Mouse (Mus musculus): ENCODE results near the gene Catsperb. TPM values are rescaled to one million over a fixed set of nuclear protein-coding genes. Genes with fewer than 3 reads are reported as not detected.
"Not testable (repeated sequence)": the region's sequence is repeated elsewhere in the genome, so short reads cannot be mapped to it uniquely, and the experiment has no call there.

The Catsperb gene
- not detected in 2 replicates for polyA plus RNA-seq (2015; fragmentation: Nextera tagmentation; extraction: Ambion mirVana)

DNA sequence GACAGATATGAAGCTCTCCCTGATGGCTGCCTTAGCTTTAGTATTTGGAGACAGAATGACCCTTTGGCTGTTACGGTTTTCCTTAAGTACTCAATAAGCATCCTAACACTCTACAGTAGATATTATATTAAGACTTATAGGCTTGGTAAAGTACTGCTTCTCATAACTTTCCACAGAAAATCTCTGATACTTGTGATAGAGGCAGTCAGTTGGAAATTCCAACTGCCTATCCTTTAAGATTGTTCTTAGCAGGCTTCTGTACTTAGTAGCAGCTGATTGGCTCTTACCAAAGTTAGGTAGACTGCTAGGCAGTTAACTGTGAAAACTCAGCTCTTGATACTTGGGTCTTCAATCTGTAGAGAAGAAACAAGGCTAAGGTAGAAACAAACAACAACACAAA is at the start of gene Catsperb:
Catsperb (plus strand) TSS at position 301 of the 400 bp plus-strand sequence.
- ATAC-seq (ENCODE audit: low FRiP score, low read depth) = not testable (repeated sequence)
- 70% methylated on average over 1 of the region's 1 CpGs for WGBS

GRCm38 (mm10) chr12:101361468-101361867 is 43.0 kb upstream of the Catsperb start:
- not testable (repeated sequence) for H3K4me1 ChIP-seq (replicated peaks); ATAC-seq (ENCODE audit: low FRiP score, low read depth); H3K27me3 ChIP-seq; H3K36me3 ChIP-seq; H3K4me2 ChIP-seq; H3K4me3 ChIP-seq; H3K9me3 ChIP-seq; H3K9ac ChIP-seq; H3K27ac ChIP-seq (replicated peaks)
- 88% methylated on average over 1 of the region's 1 CpGs for WGBS

More for the DNA sequence above, at the start of gene Catsperb:
- H3K27me3 ChIP-seq; H3K9ac ChIP-seq; H3K27ac ChIP-seq (replicated peaks); H3K4me1 ChIP-seq (replicated peaks); H3K4me3 ChIP-seq; H3K4me2 ChIP-seq; H3K36me3 ChIP-seq; H3K9me3 ChIP-seq: not testable (repeated sequence)

- not testable (repeated sequence) for H3K36me3 ChIP-seq; H3K4me2 ChIP-seq; ATAC-seq (ENCODE audit: low FRiP score, low read depth); H3K9ac ChIP-seq; H3K4me3 ChIP-seq; H3K9me3 ChIP-seq; H3K27ac ChIP-seq (replicated peaks); H3K27me3 ChIP-seq; H3K4me1 ChIP-seq (replicated peaks)
- 100% methylated on average over 1 of the region's 1 CpGs for WGBS
These were observed 23.0 kb upstream of the Catsperb start for GRCm38 (mm10) chr12:101381460-101381859.

GRCm38 (mm10) chr12:101426131-101426530 is 21.7 kb downstream of the Catsperb start:
- Histone ChIP-seq H3K36me3 (no peaks in the 10 kb centered on the region), H3K4me3 (no peak overlapping the region), H3K9ac (no peak overlapping the region), H3K4me1 (replicated peaks) (no peaks in the 10 kb centered on the region), H3K27me3 (no peaks in the 10 kb centered on the region), H3K4me2 (no peak overlapping the region), H3K27ac (replicated peaks) (no peak overlapping the region), H3K9me3 (no peaks in the 10 kb centered on the region)
- 72% methylated on average over 1 of the region's 1 CpGs for WGBS
- ATAC-seq (ENCODE audit: low FRiP score, low read depth) = no peak

DNA sequence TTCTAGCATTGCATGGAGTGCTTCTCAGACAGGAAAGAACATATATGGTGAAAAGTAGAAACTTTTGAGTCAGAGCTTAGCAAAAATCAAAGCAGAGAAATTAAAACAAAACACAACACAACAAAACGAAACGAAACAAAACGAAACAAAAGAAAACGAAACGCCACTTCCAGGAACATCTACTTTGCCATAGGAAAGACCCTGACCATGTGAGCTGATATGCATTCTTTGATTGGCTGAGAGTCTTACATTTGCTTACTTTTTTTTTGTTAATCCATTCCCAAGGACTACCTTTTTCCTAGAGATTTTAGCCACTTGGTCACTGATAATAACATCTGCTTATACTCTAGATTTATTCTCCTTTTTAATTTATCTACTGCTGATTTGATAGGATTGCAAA is 57.6 kb downstream of the Catsperb start:
- Histone ChIP-seq H3K36me3 (no peaks in the 10 kb centered on the region), H3K4me3 (no peak overlapping the region), H3K4me1 (replicated peaks) (no peaks in the 10 kb centered on the region), H3K9me3 (no peaks in the 10 kb centered on the region), H3K4me2 (no peak overlapping the region), H3K9ac (no peak overlapping the region), H3K27me3 (no peaks in the 10 kb centered on the region), H3K27ac (replicated peaks) (no peak overlapping the region)
- WGBS = 94% methylated on average over 5 of the region's 5 CpGs
- no peak for ATAC-seq (ENCODE audit: low FRiP score, low read depth)

DNA sequence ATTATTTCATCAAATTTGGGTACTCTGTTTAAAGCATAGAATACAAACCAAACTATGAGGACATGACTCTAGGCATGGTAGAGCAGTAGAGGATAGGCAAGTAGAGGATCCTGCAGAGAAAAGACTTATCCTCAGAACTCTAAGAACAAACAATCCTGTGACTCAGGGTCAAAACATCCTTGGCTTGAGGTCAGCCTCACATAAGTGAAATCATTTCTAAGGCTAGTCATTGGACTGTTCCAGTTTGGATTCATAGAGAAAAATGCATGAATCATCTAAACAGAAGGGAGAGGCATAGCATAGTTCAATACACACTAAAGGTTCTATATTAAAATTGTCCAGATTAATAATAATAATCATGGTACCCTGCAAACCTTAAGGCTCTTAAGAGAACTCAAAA is 79.1 kb downstream of the Catsperb start:
- Histone ChIP-seq H3K4me2 (no peak overlapping the region), H3K27ac (replicated peaks) (no peak overlapping the region), H3K9me3 (no peaks in the 10 kb centered on the region), H3K36me3 (no peaks in the 10 kb centered on the region), H3K27me3 (no peaks in the 10 kb centered on the region), H3K9ac (no peak overlapping the region), H3K4me3 (no peak overlapping the region), H3K4me1 (replicated peaks) (no peaks in the 10 kb centered on the region)
- ATAC-seq (ENCODE audit: low FRiP score, low read depth) = no peak

DNA sequence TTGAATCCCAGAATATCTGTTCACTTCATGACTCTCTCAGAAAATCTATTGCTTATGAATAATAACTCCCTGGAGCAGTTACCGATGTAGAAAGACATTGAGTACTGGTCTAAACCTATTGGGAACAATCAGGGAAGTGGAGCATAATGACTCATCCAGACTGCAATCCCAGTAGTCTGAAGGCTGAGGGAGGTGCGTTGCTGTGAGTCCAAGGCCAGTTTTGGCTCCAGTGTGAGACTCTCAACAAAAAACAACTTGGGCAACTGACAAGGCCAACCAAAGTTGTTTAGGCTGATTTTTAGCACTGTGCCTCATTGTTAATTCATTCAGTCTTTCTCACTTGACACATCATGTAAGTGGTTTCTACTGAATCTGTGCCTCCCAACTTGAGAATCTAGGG is 106.9 kb downstream of the Catsperb start:
- H3K27me3 ChIP-seq; H3K9ac ChIP-seq; H3K27ac ChIP-seq (replicated peaks); ATAC-seq (ENCODE audit: low FRiP score, low read depth); H3K4me1 ChIP-seq (replicated peaks); H3K36me3 ChIP-seq; H3K4me2 ChIP-seq; H3K4me3 ChIP-seq; H3K9me3 ChIP-seq: not testable (repeated sequence)
- 79% methylated on average over 2 of the region's 2 CpGs for WGBS

- H3K4me2 ChIP-seq; H3K27me3 ChIP-seq; H3K36me3 ChIP-seq; ATAC-seq (ENCODE audit: low FRiP score, low read depth); H3K9me3 ChIP-seq; H3K4me1 ChIP-seq (replicated peaks); H3K4me3 ChIP-seq; H3K9ac ChIP-seq; H3K27ac ChIP-seq (replicated peaks): not testable (repeated sequence)
These were observed 202.2 kb downstream of the Catsperb start for GRCm38 (mm10) chr12:101606622-101607021.

DNA sequence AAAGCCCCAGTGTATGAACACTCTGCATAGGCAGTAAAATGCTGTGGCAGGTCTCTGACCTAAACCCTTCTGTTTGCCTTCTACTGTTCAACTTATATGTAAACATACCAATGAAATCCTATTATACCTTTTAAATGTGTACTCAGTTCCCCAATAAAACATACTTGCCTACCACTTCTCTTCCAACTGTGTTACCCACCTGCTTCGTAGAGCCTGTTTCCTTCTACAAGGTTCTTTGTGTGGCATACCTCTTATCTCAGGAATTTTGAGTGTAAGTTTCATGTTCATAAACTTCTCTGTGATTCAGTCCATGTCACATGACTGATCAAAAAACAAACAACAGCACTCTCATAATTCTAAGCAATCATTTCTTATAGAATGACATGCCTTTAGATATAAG is 228.7 kb downstream of the Catsperb start:
- H3K9ac ChIP-seq = no peak overlapping the region
- no peak overlapping the region for H3K27ac ChIP-seq (replicated peaks)
- no peak for ATAC-seq (ENCODE audit: low FRiP score, low read depth)
- H3K4me2 ChIP-seq = no peak overlapping the region
- H3K27me3 ChIP-seq = no peaks in the 10 kb centered on the region
- H3K36me3 ChIP-seq = no peaks in the 10 kb centered on the region
- no peaks in the 10 kb centered on the region for H3K9me3 ChIP-seq
- H3K4me3 ChIP-seq = no peak overlapping the region
- WGBS = 94% methylated on average over 1 of the region's 1 CpGs
- H3K4me1 ChIP-seq (replicated peaks) = no peaks in the 10 kb centered on the region

GRCm38 (mm10) chr12:101667502-101667901 is 263.0 kb downstream of the Catsperb start:
- no peak overlapping the region for H3K27ac ChIP-seq (replicated peaks)
- no peak overlapping the region for H3K9ac ChIP-seq
- no peaks in the 10 kb centered on the region for H3K27me3 ChIP-seq
- 89% methylated on average over 2 of the region's 2 CpGs for WGBS
- H3K36me3 ChIP-seq = no peaks in the 10 kb centered on the region
- no peaks in the 10 kb centered on the region for H3K9me3 ChIP-seq
- no peak overlapping the region for H3K4me3 ChIP-seq
- no peak overlapping the region for H3K4me2 ChIP-seq
- H3K4me1 ChIP-seq (replicated peaks) = no peaks in the 10 kb centered on the region
- no peak for ATAC-seq (ENCODE audit: low FRiP score, low read depth)

Small RNA genes within 50 kb of the gene (microRNA-seq; reads per million reads assigned to microRNA genes)
- gene Gm24542 = not detected
